Mouse (Mus musculus) liver, adult 2 months (tissue): ENCODE results near the gene Hdhd3. TPM values are rescaled to one million over a fixed set of nuclear protein-coding genes. Genes with fewer than 3 reads are reported as not detected.

Experiments used
- DNase-seq: peaks from one replicate; pipeline ENCODE4 v3.0.0-alpha.2; 2011; ENCODE audit warnings: low read depth, low spot score; ENCODE audit errors: extremely low read depth
- H3K27ac ChIP-seq: fragments of 200-500 bp; replicated peaks from 2 replicates; pipeline ENCODE4 v1.5.1; 2012; ENCODE audit warnings: low read depth, mild to moderate bottlenecking, control low read depth, inconsistent platforms, low read length; ENCODE audit not compliant: insufficient read depth
- H3K27me3 ChIP-seq: fragments of 200-500 bp; 2 replicates; pipeline ENCODE4 v1.6.1; 2012; ENCODE audit warnings: mild to moderate bottlenecking, moderate library complexity, low read length, inconsistent platforms; ENCODE audit not compliant: control insufficient read depth, insufficient read depth
- H3K36me3 ChIP-seq: fragments of 200-500 bp; 2 replicates; pipeline ENCODE4 v1.6.1; 2012; ENCODE audit warnings: low read length, inconsistent platforms; ENCODE audit not compliant: control insufficient read depth, insufficient read depth
- H3K4me1 ChIP-seq: fragments of 200-500 bp; 2 replicates; pipeline ENCODE4 v1.6.1; 2011; ENCODE audit warnings: low read length; ENCODE audit not compliant: control insufficient read depth, insufficient read depth
- H3K4me3 ChIP-seq: fragments of 200-500 bp; 2 replicates; pipeline ENCODE4 v1.5.1; 2011; ENCODE audit warnings: low read depth, mild to moderate bottlenecking, control low read depth, low read length, moderate library complexity; ENCODE audit not compliant: insufficient read depth
- H3K79me2 ChIP-seq: fragments of 200-500 bp; 2 replicates; pipeline ENCODE4 v1.6.1; 2012; ENCODE audit warnings: inconsistent platforms, mild to moderate bottlenecking, low read length, moderate library complexity; ENCODE audit not compliant: control insufficient read depth, insufficient read depth
- H3K9ac ChIP-seq: fragments of 200-500 bp; 2 replicates; pipeline ENCODE4 v1.6.1; 2012; ENCODE audit warnings: low read depth, mild to moderate bottlenecking, control low read depth, inconsistent platforms, low read length
- CTCF ChIP-seq: fragments of 200-500 bp; IDR thresholded peaks from 2 replicates; pipeline ENCODE4 v1.5.1; 2011; ENCODE audit warnings: low read depth, low read length, control low read depth
- POLR2A ChIP-seq: fragments of 200-500 bp; IDR thresholded peaks from 2 replicates; pipeline ENCODE4 v1.6.1; 2011; ENCODE audit warnings: low read length, control low read depth; ENCODE audit not compliant: insufficient read depth; ENCODE audit errors: extremely low read depth
- WGBS: fragments of 180-500 bp; shearing (Covaris S2); methylation state at CpG from one replicate; pipeline ENCODE4 v1.1.7; 2018; 5-methylcytosine and 5-hydroxymethylcytosine counted together
- polyA plus RNA-seq: library from polyadenylated mRNA; depleted of rRNA; stranded (reverse); fragments of >200 nt; gene quantifications from 2 replicates; pipeline ENCODE4 v1.2.3, GENCODE M21; 2012
- total RNA-seq: library from RNA; depleted of rRNA; stranded (reverse); fragments of >200 nt; gene quantifications from 2 replicates; pipeline ENCODE4 v1.2.3, GENCODE M21; 2014

Gene Hdhd3
- total and polyA plus RNA-seq, 2 experiments: 14.0 to 61.4 TPM

DNA sequence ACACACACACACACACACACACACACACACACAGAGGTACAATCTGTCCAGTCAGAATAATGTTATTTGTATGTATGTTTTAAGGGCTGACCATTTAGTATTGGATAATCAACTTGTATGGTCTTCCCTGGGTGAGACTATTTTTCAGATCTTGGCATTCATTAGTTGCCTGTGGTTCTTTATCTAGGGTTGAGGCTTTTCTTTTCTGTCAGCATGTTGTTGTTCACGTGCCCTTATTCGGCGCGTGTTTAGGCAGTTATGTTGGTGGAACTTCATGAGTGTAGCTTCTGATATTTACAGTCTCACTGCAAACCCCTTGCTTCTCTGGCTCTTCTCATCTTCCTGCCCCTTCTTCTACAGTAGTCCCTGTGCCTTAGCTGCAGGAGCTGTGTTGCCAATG is 24.4 kb upstream of the Hdhd3 start:
- 0 out of 2 replicates have a peak, but pooled peaks cover 2% of the 10 kb centered on the region for H3K79me2 ChIP-seq
- DNase-seq: no peak
- no peaks in the 10 kb centered on the region for H3K36me3 ChIP-seq
- 83% methylated on average over 4 of the region's 4 CpGs for whole genome bisulfite sequencing
- H3K27me3 ChIP-seq: no peaks in the 10 kb centered on the region
- H3K4me1 ChIP-seq: peaks cover 3% of the 10 kb centered on the region
- TF ChIP-seq POLR2A (no peak), CTCF (no peak)
- no peak overlapping the region for H3K9ac ChIP-seq
- no peak overlapping the region for H3K27ac ChIP-seq
- H3K4me3 ChIP-seq: no peak overlapping the region

DNA sequence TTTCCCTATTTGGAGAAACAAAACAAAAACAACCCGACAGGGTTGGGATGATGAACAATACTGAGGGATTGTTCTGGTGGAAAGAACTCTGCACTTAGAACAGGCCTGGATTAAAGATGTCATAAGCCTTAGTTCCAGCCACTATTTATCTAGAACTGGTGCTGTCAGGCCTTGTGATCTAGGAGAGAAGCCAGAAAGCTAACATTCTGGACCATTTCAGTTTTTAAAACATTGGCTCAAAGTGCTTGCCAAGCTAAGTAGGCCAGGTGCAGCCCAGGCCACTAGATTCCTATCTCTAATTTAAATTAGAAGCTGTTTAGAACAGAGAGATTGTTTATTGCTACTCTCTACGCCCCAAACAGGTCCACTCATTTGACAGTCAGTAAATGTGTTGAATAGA is 23.0 kb upstream of the Hdhd3 start:
- peak; percentile 68 for DNase-seq
- WGBS: 55% methylated on average over 2 of the region's 2 CpGs
- Histone ChIP-seq H3K36me3 (no peaks in the 10 kb centered on the region), H3K4me3 (no peak overlapping the region), H3K79me2 (0 out of 2 replicates have a peak, but pooled peaks cover 2% of the 10 kb centered on the region), H3K27me3 (no peaks in the 10 kb centered on the region), H3K4me1 (peaks cover 3% of the 10 kb centered on the region), H3K9ac (no peak overlapping the region), H3K27ac (no peak overlapping the region)
- TF ChIP-seq CTCF: no peak
- no peak for TF ChIP-seq POLR2A

DNA sequence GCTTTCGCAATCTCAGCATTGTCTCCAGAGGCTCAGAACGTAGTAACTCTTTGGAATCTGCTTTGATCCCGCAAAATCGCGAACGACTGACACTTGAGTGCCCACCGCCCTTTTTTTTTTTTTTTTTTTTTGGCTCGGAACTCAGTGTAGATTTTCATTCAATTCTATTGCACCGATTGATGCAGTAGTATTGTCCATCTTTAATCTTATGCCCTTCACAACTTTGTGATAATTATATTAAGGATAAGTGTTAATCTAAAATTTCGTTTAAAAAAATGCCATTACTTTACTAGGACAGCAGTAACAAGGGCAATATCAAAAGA is 22.2 kb upstream of the Hdhd3 start:
- no peaks in the 10 kb centered on the region for H3K27me3 ChIP-seq
- 0 out of 2 replicates have a peak, but pooled peaks cover 2% of the 10 kb centered on the region for H3K79me2 ChIP-seq
- no peaks in the 10 kb centered on the region for H3K36me3 ChIP-seq
- H3K27ac ChIP-seq: no peak overlapping the region
- under 1% methylated on average over 10 of the region's 10 CpGs for WGBS
- peaks cover 3% of the 10 kb centered on the region for H3K4me1 ChIP-seq
- H3K9ac ChIP-seq: no peak overlapping the region
- no peak for DNase-seq
- peak overlapping the region; percentile 27; the same call in 1 of the 2 replicates for H3K4me3 ChIP-seq
- TF ChIP-seq CTCF (no peak), POLR2A (no peak)

DNA sequence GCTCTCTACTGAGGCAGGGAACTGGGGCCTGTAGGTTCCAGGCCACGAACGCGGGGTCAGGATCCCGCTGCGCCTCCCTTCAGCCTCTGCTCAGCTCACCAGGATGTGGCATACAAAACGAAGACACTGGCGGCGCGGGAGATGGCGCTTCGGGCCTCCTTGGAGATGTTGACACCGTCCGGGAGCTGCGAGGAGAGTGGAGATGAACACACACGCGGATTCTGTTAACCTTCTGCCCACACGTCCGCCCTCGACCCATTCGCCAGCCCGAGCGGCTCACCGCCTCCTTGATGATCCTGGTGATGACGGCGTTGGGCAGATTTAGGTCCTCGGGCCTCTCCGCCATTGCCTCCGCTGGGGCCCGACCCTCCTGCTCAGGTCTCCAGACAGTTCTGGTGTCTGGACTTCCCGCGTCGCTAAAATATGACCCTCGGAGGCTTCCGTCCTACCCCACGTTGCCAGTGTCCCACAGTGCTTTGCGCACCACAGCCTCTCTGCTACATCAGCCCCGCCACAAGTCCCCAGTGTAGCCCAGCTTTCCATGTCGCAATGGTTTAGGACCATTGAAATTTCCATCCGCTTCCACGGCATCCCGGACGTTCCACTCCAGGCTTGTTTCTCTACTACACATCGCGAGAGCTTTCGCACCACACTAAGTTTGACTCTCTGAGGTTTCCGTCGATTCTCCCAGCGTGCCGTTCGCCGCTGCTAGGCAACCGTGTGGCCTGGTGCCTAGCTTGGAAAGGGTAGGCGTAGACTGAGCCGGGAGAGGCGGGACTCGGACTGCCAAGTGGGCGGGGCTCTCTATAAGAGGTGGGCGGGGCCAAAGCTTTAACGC is 21.6 kb upstream of the Hdhd3 start, which contains the start of the genes Pole3 and 4933430I17Rik:
Gene Pole3, minus strand, starts transcription at position 418 of the 838 bp plus-strand sequence.
Gene 4933430I17Rik, plus strand, starts transcription at position 719 of the 838 bp plus-strand sequence.
- under 1% methylated on average over 59 of the region's 59 CpGs for WGBS
- H3K27ac ChIP-seq: peak within 1 kb of the TSS; percentile 79
- H3K79me2 ChIP-seq: 0 out of 2 replicates have a peak, but pooled peaks cover 2% of the 10 kb centered on the region
- H3K27me3 ChIP-seq: no peaks in the 10 kb centered on the region
- no peaks in the 10 kb centered on the region for H3K36me3 ChIP-seq
- peak within 1 kb of the TSS; percentile 80 for H3K9ac ChIP-seq
- peak within 1 kb of the TSS; percentile 79 for H3K4me3 ChIP-seq
- TF ChIP-seq POLR2A: 0 out of 2 replicates have a peak, but pooled peaks have one; percentile 27
- TF ChIP-seq CTCF: no peak
- peak; percentile 84 for DNase-seq
- peaks cover 3% of the 10 kb centered on the region for H3K4me1 ChIP-seq

DNA sequence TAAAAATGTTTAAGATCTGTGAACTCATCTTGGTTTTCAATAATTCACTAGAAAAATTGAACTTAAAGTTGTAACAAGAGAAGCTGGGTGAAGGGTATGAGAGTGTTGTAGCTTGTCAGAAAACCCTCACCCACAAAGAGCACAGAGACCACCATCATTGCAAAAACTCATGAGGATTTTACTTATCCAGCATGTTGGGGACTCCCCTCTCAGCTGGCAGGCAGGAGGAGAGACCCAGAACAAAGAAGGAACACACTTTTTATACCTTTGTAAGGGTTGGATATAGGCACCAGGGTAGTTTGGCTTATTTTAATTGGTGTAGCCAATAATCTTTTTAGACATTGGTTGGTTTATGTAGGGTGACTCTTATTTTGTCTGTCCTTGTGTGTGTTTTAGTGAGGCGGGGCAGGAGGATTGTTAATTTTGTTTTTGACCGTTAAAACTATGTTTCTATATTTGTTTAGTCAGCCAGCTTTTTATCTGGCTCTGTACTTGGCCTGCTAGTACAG is 17.7 kb upstream of the Hdhd3 start:
- 53% methylated on average over 2 of the region's 2 CpGs for WGBS
- no peak overlapping the region for H3K4me3 ChIP-seq
- H3K9ac ChIP-seq: no peak overlapping the region
- H3K27ac ChIP-seq: no peak overlapping the region
- DNase-seq: peak; percentile 39
- H3K36me3 ChIP-seq: no peaks in the 10 kb centered on the region
- TF ChIP-seq CTCF: no peak
- TF ChIP-seq POLR2A: no peak
- H3K4me1 ChIP-seq: peaks cover 20% of the 10 kb centered on the region
- H3K79me2 ChIP-seq: peaks cover 9% of the 10 kb centered on the region; the same call in 1 of the 2 replicates
- H3K27me3 ChIP-seq: no peaks in the 10 kb centered on the region

DNA sequence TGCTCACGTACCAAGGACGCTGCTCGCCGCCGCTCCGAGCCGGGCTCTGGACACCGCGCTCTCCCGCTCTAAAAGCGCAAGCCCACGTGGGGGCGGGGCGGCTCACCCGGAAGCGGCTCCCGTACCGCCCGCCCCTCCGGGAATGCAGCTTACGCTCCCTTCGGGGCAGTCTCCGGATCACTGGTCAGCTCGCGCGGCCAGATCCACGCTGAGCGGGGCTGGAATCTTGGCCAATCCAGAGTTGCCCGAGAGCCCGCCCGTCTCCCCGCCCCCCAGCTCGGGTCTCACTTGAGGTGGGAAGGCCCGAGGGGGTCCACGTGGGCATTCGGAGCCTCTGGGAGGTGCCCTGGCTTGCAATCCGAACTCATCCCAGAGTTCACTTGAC is 16.6 kb upstream of the Hdhd3 start, which contains the start of gene Alad:
Gene Alad, minus strand, starts transcription at position 70 of the 385 bp plus-strand sequence.
- WGBS: under 1% methylated on average over 37 of the region's 37 CpGs
- peaks cover 29% of the 10 kb centered on the region for H3K4me1 ChIP-seq
- H3K9ac ChIP-seq: peak within 1 kb of the TSS; percentile 90
- H3K4me3 ChIP-seq: peak within 1 kb of the TSS; percentile 84
- no peaks in the 10 kb centered on the region for H3K27me3 ChIP-seq
- peaks cover 13% of the 10 kb centered on the region; the same call in 1 of the 2 replicates for H3K79me2 ChIP-seq
- peak within 1 kb of the TSS; percentile 87 for H3K27ac ChIP-seq
- TF ChIP-seq POLR2A: peak; percentile 90; the same call in 1 of the 2 replicates
- no peak for TF ChIP-seq CTCF
- DNase-seq: peak; percentile 94
- H3K36me3 ChIP-seq: no peaks in the 10 kb centered on the region
